Mouse (Mus musculus) bone marrow macrophage, adult 2 months (primary cell): ENCODE results near the gene Slc23a2.

Experiments
- CTCF ChIP-seq: IDR thresholded peaks from 2 replicates; pipeline ENCODE4 v1.5.1; 2012; ENCODE audit warnings: low read depth, mild to moderate bottlenecking, low read length, moderate library complexity
- POLR2A ChIP-seq: IDR thresholded peaks from 2 replicates; pipeline ENCODE4 v1.6.1; 2012; ENCODE audit warnings: mild to moderate bottlenecking, low read depth, low read length, borderline replicate concordance

DNA sequence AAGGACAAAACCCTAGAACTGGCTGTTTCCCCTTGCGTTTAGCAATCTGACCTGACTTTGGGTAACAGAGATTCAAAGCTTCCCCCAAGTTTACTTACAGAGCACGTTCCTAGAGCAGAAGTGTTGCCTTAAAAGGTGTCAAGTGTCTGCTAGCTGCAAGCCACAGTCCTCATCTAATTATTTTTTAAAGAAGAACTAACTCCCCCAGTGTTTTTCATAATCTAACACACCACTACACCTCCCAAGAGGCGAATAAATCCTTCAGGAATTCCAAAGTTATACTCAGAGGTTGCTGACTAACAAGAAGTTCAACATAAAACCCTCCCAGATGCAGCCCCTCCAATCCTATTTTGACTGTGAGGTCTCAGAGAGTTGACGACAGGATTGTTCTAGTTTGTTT is 136.7 kb downstream of the Slc23a2 start:
- TF ChIP-seq POLR2A (no peak), CTCF (no peak)
